Mouse (Mus musculus): ENCODE data around the gene Sel1l3.

GRCm38 (mm10) chr5:53238761-53239160 is 25.0 kb upstream of the Sel1l3 start:
- TF ChIP-seq CTCF (IDR thresholded peaks at IDR 0.05) (no peak), POLR2A (IDR thresholded peaks at IDR 0.05; ENCODE audit: insufficient read depth, low read depth, low read length) (no peak)
